Mouse (Mus musculus) testis, postnatal 10 days (tissue): Measurements from ENCODE around the gene Elavl4.

ENCODE experiments used
- DNase-seq: peaks from one replicate; pipeline ENCODE4 v3.0.0; 2021; ENCODE audit warnings: low spot score

Gene Elavl4

GRCm38 (mm10) chr4:110165217-110165616 lies 186.5 kb downstream of the Elavl4 start:
- no peak for DNase-seq

- DNase-seq, result no peak
Measured at GRCm38 (mm10) chr4:110161600-110161999, 190.1 kb downstream of the Elavl4 start.

- no peak for DNase-seq
Measured at GRCm38 (mm10) chr4:110157515-110158159, 194.1 kb downstream of the Elavl4 start.

- no peak for DNase-seq
Measured at GRCm38 (mm10) chr4:110155954-110156353, 195.8 kb downstream of the Elavl4 start.
